In the genomic region with DNA sequence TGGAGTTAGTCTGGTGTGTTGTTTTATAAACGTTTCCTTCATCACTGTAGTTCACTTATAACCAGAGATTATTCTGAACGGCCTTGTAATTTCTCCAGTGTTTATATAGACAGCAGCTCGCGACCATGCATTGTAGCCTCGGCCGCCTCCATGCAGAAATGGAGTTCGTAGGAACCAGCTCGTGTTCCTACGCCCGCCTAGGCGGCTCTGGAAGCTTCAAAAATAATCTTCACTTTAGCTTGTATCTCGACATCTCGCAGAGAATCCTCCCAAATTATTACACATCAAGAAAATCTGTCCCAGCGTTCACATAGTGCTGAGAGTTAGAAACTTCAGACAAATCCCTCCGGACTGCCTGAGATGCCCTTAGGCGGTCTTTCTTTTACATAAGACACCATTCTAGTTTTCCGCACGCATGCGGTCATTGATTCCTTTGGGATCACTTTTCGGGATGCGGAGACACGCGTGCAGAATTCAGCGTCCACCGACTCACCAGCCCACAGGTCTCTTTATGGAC, we compare ENCODE assay signal across 8 mouse cellular contexts. TPM values are rescaled to one million over a fixed set of nuclear protein-coding genes. Genes with fewer than 3 reads are reported as not detected.
A peak's percentile ranks its signal among the peaks of the same experiment; 100 is the strongest.
DNase-seq lines count a peak whose midpoint lies in the region; ATAC-seq and TF ChIP-seq lines count a peak whose summit lies in the region.

No protein-coding gene starts in this region.

- H3K4me3 ChIP-seq in cerebellum, adult 2 months (replicated peaks; ENCODE audit: insufficient read depth, low read depth, low read length), result peak overlapping the region; percentile 93
- peak overlapping the region; percentile 92 for H3K4me3 ChIP-seq in heart, embryonic 16.5 days (ENCODE audit: low read length)
- peak overlapping the region; percentile 100 for H3K4me3 ChIP-seq in midbrain, embryonic 11.5 days (ENCODE audit: low read depth, low read length)

- TF ChIP-seq CTCF in cerebellum, adult 2 months (IDR thresholded peaks at IDR 0.05; ENCODE audit: borderline replicate concordance, insufficient read depth, low read depth, low read length), result no peak

- H3K36me3 ChIP-seq in heart, embryonic 16.5 days (ENCODE audit: control insufficient read depth, insufficient read depth), result no peaks in the 10 kb centered on the region
- H3K36me3 ChIP-seq in midbrain, embryonic 11.5 days (ENCODE audit: control insufficient read depth, insufficient read depth, low read length), result no peaks in the 10 kb centered on the region

- 0 out of 2 replicates have a peak, but pooled peaks have one; percentile 0 for ATAC-seq in heart, embryonic 16.5 days (replicated peaks; ENCODE audit: extremely low read depth, insufficient read depth, low FRiP score)
- peak; percentile 45 for ATAC-seq in midbrain, embryonic 11.5 days (ENCODE audit: low FRiP score)

- WGBS in cerebellum, adult 2 months, result under 1% methylated on average over 25 of the region's 25 CpGs
- WGBS in heart, embryonic 16.5 days, result under 1% methylated on average over 25 of the region's 25 CpGs
- under 1% methylated on average over 25 of the region's 25 CpGs for WGBS in midbrain, embryonic 11.5 days

- no peak for DNase-seq in cerebellum, adult 2 months
- no peak for DNase-seq in cerebellum, adult 11-12 months
- peak; percentile 54 for DNase-seq in thymus, postnatal 4 days
- DNase-seq in thymus, postnatal 25 days, result no peak
- peak; percentile 47 to 59 for DNase-seq in left cerebral cortex, adult 8-10 months (ENCODE audit: low spot score in 2 of 2)
- peak; percentile 98 for DNase-seq in midbrain, embryonic 11.5 days (ENCODE audit: low spot score, missing footprints)
- DNase-seq in testis, postnatal 14 days (ENCODE audit: low spot score), result no peak

- no peaks in the 10 kb centered on the region; the same call in 1 of the 2 replicates for H3K4me1 ChIP-seq in cerebellum, adult 2 months (ENCODE audit: control insufficient read depth, insufficient read depth, low read length)
- peaks cover 25% of the 10 kb centered on the region for H3K4me1 ChIP-seq in heart, embryonic 16.5 days (ENCODE audit: control insufficient read depth, insufficient read depth, low read length)
- H3K4me1 ChIP-seq in midbrain, embryonic 11.5 days (ENCODE audit: control insufficient read depth, insufficient read depth, low read length), result peaks cover 16% of the 10 kb centered on the region

- no peaks in the 10 kb centered on the region for H3K9me3 ChIP-seq in heart, embryonic 16.5 days (replicated peaks; ENCODE audit: control insufficient read depth, low read length)
- no peaks in the 10 kb centered on the region for H3K9me3 ChIP-seq in midbrain, embryonic 11.5 days (ENCODE audit: control insufficient read depth, low read length)

- TF ChIP-seq POLR2A in cerebellum, adult 2 months (IDR thresholded peaks at IDR 0.05; ENCODE audit: borderline replicate concordance, insufficient read depth, low read length), result no peak

- peak overlapping the region; percentile 64 for H3K4me2 ChIP-seq in heart, embryonic 16.5 days (ENCODE audit: low read depth, low read length)
- H3K4me2 ChIP-seq in midbrain, embryonic 11.5 days, result peak overlapping the region; percentile 60

- H3K27me3 ChIP-seq in cerebellum, adult 2 months (ENCODE audit: control insufficient read depth, insufficient read depth, low read length), result no peaks in the 10 kb centered on the region
- H3K27me3 ChIP-seq in heart, embryonic 16.5 days (ENCODE audit: control insufficient read depth, insufficient read depth, low read length), result no peaks in the 10 kb centered on the region
- no peaks in the 10 kb centered on the region for H3K27me3 ChIP-seq in midbrain, embryonic 11.5 days (ENCODE audit: control insufficient read depth, insufficient read depth, low read length)

- peak overlapping the region; percentile 76 for H3K27ac ChIP-seq in cerebellum, adult 2 months (ENCODE audit: insufficient read depth, low read length)
- peak overlapping the region; percentile 93 for H3K27ac ChIP-seq in heart, embryonic 16.5 days (ENCODE audit: low read length)
- peak overlapping the region; percentile 44; the same call in 1 of the 2 replicates for H3K27ac ChIP-seq in midbrain, embryonic 11.5 days (ENCODE audit: low read depth, low read length)

- peak overlapping the region; percentile 87 for H3K9ac ChIP-seq in heart, embryonic 16.5 days (ENCODE audit: low read length)
- peak overlapping the region; percentile 75 for H3K9ac ChIP-seq in midbrain, embryonic 11.5 days (ENCODE audit: low read length)

RNA-seq across cellular contexts. Expression of gene Hnrnpf, which starts 5.9 kb away (rescaled TPM):
- 119 and 129 TPM in 2 replicates for polyA plus RNA-seq in cerebellum, adult 2 months (2012; rRNA removed)
- 528 and 599 TPM in 2 replicates for polyA plus RNA-seq in heart, embryonic 16.5 days (2015; fragmentation: Nextera tagmentation; extraction: Ambion mirVana)
- total RNA-seq in left cerebral cortex, adult 8-10 months (2022), result 100 to 1,000 TPM; 125 to 143 (median 139) TPM
- 723 and 735 TPM in 2 replicates for polyA plus RNA-seq in midbrain, embryonic 11.5 days (2014; fragmentation: Nextera tagmentation; extraction: Ambion mirVana)

RNA-seq across cellular contexts. Expression of gene Fxyd4, which starts 31.4 kb away (rescaled TPM):
- not detected in 2 replicates for polyA plus RNA-seq in cerebellum, adult 2 months (2012; rRNA removed)
- 1.8 and 1.9 TPM in 2 replicates for polyA plus RNA-seq in heart, embryonic 16.5 days (2015; fragmentation: Nextera tagmentation; extraction: Ambion mirVana)
- total RNA-seq in left cerebral cortex, adult 8-10 months (2022), result not detected
- 1.4 and 2.1 TPM in 2 replicates for polyA plus RNA-seq in midbrain, embryonic 11.5 days (2014; fragmentation: Nextera tagmentation; extraction: Ambion mirVana)

RNA-seq across cellular contexts. Expression of gene Zfp239, which starts 44.2 kb away (rescaled TPM):
- polyA plus RNA-seq in cerebellum, adult 2 months (2012; rRNA removed), result 18.4 and 19.8 TPM in 2 replicates
- polyA plus RNA-seq in heart, embryonic 16.5 days (2015; fragmentation: Nextera tagmentation; extraction: Ambion mirVana), result 2.0 and 3.0 TPM in 2 replicates
- 10 to 100 TPM; 42.8 to 60.5 (median 48.2) TPM for total RNA-seq in left cerebral cortex, adult 8-10 months (2022)
- polyA plus RNA-seq in midbrain, embryonic 11.5 days (2014; fragmentation: Nextera tagmentation; extraction: Ambion mirVana), result 11.8 and 12.5 TPM in 2 replicates

Comparison
In these comparisons a context has a peak if more than half of its experiments do, and no peak if none do; other contexts are left out.
1. DNase-seq: peak in thymus, postnatal 4 days (single experiment), left cerebral cortex, adult 8-10 months (2 of 2) and midbrain, embryonic 11.5 days (single experiment); none in cerebellum, adult 2 months (0 of 2), cerebellum, adult 11-12 months (single experiment), thymus, postnatal 25 days (single experiment) and testis, postnatal 14 days (single experiment).
2. Peak in every context shown above with its lines, with median percentiles within 50 percentile points of each other: H3K27ac ChIP-seq and H3K4me3 ChIP-seq.